Mouse (Mus musculus) bone marrow macrophage, adult 2 months (primary cell): Measurements from ENCODE around the gene Itsn2.

Experiments used
- CTCF ChIP-seq: IDR thresholded peaks from 2 replicates; pipeline ENCODE4 v1.5.1; 2012; ENCODE audit warnings: low read depth, mild to moderate bottlenecking, low read length, moderate library complexity
- POLR2A ChIP-seq: IDR thresholded peaks from 2 replicates; pipeline ENCODE4 v1.6.1; 2012; ENCODE audit warnings: mild to moderate bottlenecking, low read depth, low read length, borderline replicate concordance

DNA sequence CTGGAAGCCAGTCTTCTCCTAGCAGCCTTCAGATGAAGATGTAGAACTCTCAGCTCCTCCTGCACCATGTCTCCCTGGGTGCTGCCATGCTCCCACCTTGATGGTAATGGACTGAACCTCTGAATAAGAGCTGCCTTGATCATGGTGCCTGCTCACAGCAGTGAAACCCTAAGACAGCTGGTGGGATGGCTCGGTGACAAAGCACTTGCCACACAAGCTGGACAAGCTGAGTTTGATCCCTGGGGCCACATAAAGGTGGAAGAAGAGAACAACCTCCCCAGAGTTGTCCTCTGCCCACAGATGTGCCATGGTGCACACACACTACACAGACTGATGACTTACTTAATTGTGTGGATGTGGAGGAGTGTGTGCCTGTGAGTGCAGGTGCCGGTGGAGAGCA lies 95.9 kb downstream of the Itsn2 start:
- TF ChIP-seq POLR2A (no peak), CTCF (no peak)
